Mouse (Mus musculus): Measurements from ENCODE around the gene Gm10521.
"Not testable (repeated sequence)": the region's sequence is repeated elsewhere in the genome, so short reads cannot be mapped to it uniquely, and the experiment has no call there.

- TF ChIP-seq CTCF, EP300 (IDR thresholded peaks at IDR 0.05; ENCODE audit: low read depth): not testable (repeated sequence)
These were observed at the start of gene Gm10521 for GRCm38 (mm10) chr1:171895364-171895763.
